In the genomic region with DNA sequence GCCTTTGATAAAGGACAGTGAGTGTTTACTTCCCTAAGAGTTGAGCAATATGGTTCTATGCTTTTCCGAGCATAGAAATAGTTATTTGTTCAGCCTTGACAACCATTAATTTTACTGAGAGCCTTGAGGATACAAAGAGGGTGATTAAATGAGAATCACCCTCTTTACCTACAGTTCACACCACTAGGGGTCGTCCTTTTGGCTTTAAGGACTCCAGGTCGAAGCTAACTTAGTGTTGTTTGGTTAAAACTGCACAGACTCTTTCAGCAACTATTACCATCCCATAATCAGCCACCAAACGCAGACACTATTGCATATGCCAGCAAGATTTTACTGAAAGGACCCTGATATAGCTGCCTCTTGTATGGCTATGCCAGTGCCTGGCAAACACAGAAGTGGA, we compare ENCODE assay signal across 24 mouse cellular contexts.
"Had no signal": no experiment of that assay in that cellular context is flagged by ENCODE, and none has a peak within 500 bp of the region (broad histone marks: within the 10 kb centered on the region; RNA-seq: fewer than 3 reads in every experiment).

No protein-coding gene starts in this region.

- H3K4me3 ChIP-seq: limb, embryonic 10.5 days; limb, embryonic 13.5 days; liver, embryonic 12.5 days; liver, embryonic 15.5 days; lung, embryonic 15.5 days; megakaryocyte, embryonic 14.5 days; midbrain, embryonic 10.5 days; midbrain, embryonic 13.5 days; myocyte; neural tube, embryonic 13.5 days; stomach, embryonic 15.5 days had no signal

- H3K9ac ChIP-seq: limb, embryonic 13.5 days; liver, embryonic 12.5 days; liver, embryonic 15.5 days; lung, embryonic 15.5 days; midbrain, embryonic 13.5 days; neural tube, embryonic 13.5 days; stomach, embryonic 15.5 days had no signal

- H3K4me1 ChIP-seq: limb, embryonic 13.5 days; liver, embryonic 12.5 days; liver, embryonic 15.5 days; lung, embryonic 15.5 days; megakaryocyte, embryonic 14.5 days; midbrain, embryonic 13.5 days; neural tube, embryonic 13.5 days; stomach, embryonic 15.5 days had no signal

- H3K36me3 ChIP-seq: limb, embryonic 10.5 days; limb, embryonic 13.5 days; liver, embryonic 12.5 days; liver, embryonic 15.5 days; lung, embryonic 15.5 days; midbrain, embryonic 10.5 days; midbrain, embryonic 13.5 days; neural tube, embryonic 13.5 days; stomach, embryonic 15.5 days had no signal

- H3K27ac ChIP-seq: limb, embryonic 10.5 days; limb, embryonic 13.5 days; liver, embryonic 12.5 days; liver, embryonic 15.5 days; lung, embryonic 15.5 days; midbrain, embryonic 10.5 days; midbrain, embryonic 13.5 days; neural tube, embryonic 13.5 days; stomach, embryonic 15.5 days had no signal

- DNase-seq: kidney, postnatal 14 days; kidney, postnatal 4 days; liver; lung, adult 18-20 months; lung, postnatal 10 days; lung, postnatal 36 days; retina, postnatal 1 day; right cerebral cortex, postnatal 25 days; spleen, adult 18-20 months; thymus, adult 2 months; thymus, postnatal 14 days; thymus, postnatal 4 days had no signal

- ATAC-seq: liver, embryonic 12.5 days; midbrain, embryonic 13.5 days; midbrain, embryonic 16.5 days had no signal

- H3K4me2 ChIP-seq: limb, embryonic 13.5 days; liver, embryonic 12.5 days; liver, embryonic 15.5 days; lung, embryonic 15.5 days; midbrain, embryonic 13.5 days; neural tube, embryonic 13.5 days; stomach, embryonic 15.5 days had no signal

- H3K9me3 ChIP-seq: limb, embryonic 10.5 days; limb, embryonic 13.5 days; liver, embryonic 12.5 days; liver, embryonic 15.5 days; lung, embryonic 15.5 days; midbrain, embryonic 10.5 days; midbrain, embryonic 13.5 days; neural tube, embryonic 13.5 days; stomach, embryonic 15.5 days had no signal

- H3K27me3 ChIP-seq: limb, embryonic 13.5 days; liver, embryonic 12.5 days; liver, embryonic 15.5 days; lung, embryonic 15.5 days; megakaryocyte, embryonic 14.5 days; midbrain, embryonic 13.5 days; neural tube, embryonic 13.5 days; stomach, embryonic 15.5 days had no signal
